Mouse (Mus musculus): ENCODE measurements around the gene Rab1b.
"Not testable (repeated sequence)": the region's sequence is repeated elsewhere in the genome, so short reads cannot be mapped to it uniquely, and the experiment has no call there.

Gene Rab1b

GRCm38 (mm10) chr19:5097521-5098362 is 9.1 kb downstream of the Rab1b start:
- no peak for DNase-seq

DNA sequence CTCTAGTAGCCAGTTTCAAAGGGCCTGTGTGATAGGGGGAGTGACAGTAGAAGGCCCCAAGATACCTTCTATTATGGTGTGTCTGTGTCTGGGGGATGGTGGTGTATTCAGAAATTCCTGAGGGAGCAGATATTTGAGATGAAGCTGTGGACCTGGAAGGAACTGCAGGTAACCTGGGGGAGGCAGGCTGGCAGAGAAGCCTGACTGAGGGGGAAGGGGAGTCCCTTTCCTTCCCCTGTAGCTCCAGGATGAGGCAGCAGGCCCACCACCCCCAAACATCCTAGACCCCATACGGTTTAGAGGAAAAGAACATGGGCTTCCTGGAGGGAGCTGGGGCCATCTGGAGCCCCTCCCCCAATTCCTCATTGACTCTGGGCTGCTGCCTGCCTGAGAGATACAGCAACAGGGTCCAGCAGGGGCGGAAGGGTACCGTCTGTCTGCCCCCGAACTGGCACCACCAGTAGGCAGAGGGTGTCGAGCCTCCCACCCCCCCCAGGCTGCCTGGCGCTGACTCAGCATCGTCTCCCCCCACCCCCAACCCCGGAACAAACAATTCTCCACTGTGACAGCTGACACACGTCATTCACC is 10.9 kb downstream of the Rab1b start:
- DNase-seq, result no peak

GRCm38 (mm10) chr19:5094746-5095417 is 12.0 kb downstream of the Rab1b start:
- no peak for DNase-seq

DNA sequence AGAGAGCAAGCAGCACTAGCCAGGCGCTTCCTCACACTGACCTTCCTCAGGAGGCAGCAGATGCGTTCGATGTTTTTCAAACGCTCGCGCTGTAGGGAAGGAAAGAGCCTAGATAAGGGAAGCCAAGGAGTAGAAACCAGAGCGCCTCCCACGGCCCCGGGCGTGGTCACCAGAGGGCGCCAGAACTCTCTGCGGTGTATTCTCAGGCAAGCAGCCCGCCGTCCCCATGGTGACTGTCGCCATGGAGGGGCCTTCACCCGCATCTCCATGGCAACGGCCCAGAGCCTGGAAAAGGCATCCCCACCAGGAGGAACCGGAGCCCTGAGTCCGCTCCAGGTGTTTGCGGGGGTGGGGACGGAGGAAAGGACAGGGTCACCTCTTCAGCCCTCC is 12.6 kb downstream of the Rab1b start:
- DNase-seq, result peak; percentile 90

DNA sequence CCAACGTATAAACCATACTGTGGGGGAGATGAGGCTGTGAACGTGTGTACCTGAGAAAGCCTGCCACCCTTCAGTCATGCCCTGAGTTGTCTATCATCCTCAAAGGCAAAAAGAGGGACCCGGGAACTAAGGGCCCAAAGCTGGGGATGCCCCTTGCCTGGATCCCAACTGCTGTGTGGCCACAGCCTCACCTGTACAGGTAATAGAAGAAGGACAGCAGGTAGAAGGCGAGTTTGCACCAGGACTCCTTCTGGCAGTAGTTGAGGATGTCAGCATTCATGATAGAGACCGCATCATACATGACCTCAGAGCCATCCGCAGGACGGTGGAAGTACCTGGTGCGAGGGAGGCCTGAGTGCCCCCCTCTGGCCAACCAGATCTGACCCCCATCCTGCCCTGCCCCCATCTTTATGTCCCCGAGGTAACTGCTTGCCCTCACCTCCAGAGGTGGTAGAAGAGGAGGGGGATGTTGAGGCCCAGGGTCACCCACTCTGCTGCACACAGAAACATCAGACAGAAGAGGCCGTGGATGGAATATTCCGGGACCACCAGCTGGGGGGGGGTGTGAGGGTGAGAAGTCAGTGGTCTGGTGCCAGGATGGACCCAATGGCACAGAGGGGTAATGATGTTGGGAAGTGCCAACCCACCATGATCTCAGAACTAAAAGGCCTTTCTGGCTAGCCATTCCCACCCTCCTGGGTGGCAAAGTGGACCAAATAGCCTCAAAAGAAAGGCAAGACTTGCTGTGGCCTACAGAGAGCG is 13.2 kb downstream of the Rab1b start:
- no peak for DNase-seq

- no peak for DNase-seq
Measured at GRCm38 (mm10) chr19:5092083-5092482, 14.8 kb downstream of the Rab1b start.

GRCm38 (mm10) chr19:5089324-5089723 is 17.5 kb downstream of the Rab1b start:
- no peak for DNase-seq

DNA sequence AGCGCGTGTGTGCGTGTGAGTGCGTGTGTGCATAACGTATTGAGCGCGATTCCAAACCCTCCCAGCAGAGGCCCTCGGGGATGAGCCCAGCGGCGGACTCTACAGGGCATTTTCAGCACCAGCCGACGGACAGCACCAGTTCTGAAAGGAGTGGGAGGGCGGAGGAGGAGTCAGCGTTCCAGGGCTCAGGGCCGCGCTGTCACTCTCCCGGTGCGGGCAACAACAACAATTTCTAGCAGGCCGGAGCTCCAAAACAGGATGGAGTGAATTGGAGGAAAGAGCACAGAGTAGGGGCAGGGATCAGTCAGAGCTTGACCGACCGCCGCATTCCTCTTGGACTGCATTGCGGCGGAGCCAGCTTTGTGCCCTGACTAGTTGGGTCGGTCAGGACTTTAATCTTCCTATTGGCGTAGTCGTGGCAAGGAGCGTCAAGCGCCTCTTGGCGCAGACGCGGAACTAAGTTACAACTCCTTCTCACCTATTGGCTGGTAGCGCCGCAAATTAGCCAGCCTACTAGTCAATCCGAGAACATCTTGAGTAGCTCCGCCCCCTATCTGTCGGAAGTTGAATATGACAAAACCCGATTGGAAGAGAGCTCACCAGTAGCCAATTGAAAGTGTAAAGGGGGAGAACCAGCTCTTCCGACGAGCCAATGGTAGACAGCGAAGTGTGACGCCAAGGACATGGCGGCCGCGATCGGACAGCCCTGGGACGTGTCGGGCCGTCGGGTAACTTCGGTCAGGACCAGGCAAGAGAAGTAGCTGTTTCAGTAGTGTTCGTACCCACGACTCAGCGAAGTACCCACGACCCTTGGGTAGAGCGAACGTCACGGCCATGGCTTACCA is 18.8 kb downstream of the Rab1b start, which contains the start of gene Yif1a:
TSS of gene Yif1a (plus strand) at position 655 of the 845 bp plus-strand sequence.
- DNase-seq, result peak; percentile 92

- not testable (repeated sequence) for DNase-seq
Measured at GRCm38 (mm10) chr19:5086533-5086932, 20.3 kb downstream of the Rab1b start.

- peak; percentile 59 for DNase-seq
Measured at GRCm38 (mm10) chr19:5085145-5085863, 21.6 kb downstream of the Rab1b start, which contains the start of gene Tmem151a. TSS of gene Tmem151a (minus strand) at chr19:5085531.

GRCm38 (mm10) chr19:5084834-5085144 is 22.1 kb downstream of the Rab1b start:
- no peak for DNase-seq

- no peak for DNase-seq
Measured at GRCm38 (mm10) chr19:5083961-5084833, 22.7 kb downstream of the Rab1b start.

GRCm38 (mm10) chr19:5082596-5082995 is 24.3 kb downstream of the Rab1b start:
- no peak for DNase-seq

- no peak for DNase-seq
Measured at GRCm38 (mm10) chr19:5082005-5082404, 24.9 kb downstream of the Rab1b start.

GRCm38 (mm10) chr19:5079279-5079678 is 27.6 kb downstream of the Rab1b start:
- no peak for DNase-seq

- no peak for DNase-seq
Measured at GRCm38 (mm10) chr19:5073518-5073917, 33.4 kb downstream of the Rab1b start.

DNA sequence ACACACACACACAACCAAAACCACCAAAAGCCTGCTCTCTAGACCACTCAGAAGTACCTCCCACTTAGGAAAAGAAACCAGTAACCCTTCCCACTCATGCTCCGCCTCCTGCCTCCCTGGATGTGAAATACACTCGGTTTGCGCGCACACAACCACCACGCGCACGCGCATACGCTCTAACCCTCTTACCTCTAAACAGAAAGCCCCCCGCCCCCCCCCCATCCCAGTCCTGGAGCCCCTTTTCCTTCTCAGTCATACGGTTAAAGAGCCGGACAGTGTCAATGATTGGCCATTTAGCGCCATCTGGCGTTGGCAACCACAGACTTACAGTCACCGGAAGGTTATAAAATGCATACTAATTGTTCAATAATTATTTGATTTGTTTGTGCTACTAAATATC is 33.8 kb downstream of the Rab1b start:
- peak; percentile 77 for DNase-seq

DNA sequence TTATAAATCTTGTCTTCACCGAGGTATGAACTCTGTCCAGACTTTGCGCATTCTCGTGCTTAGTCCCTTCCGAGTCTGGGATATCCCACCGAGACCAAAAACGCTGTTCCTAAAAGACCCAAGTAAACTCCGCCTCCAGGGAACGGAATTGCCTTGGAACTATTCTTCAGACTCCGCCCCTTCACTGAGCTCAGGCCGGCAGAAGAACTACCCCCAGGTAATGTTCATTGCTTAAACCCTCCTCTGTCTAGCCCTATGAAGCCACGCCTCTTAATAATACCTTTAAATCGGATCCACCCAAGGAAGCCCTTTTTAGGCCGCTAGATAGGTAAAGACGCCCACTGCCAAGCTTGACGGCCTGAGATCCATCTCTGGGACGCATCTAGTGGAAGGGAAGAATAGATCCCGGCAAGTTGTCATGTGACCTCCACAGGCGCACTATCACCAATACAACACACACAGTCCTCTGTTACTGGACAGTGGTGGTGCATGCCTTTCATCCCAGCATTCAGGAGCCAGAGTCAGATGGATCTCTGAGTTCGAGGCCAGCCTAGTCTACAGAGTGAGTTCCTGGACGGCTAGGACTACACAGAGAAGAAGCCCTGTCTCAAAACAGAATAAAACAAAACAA is 34.4 kb downstream of the Rab1b start:
- no peak for DNase-seq

- DNase-seq, result peak; percentile 90
Measured at GRCm38 (mm10) chr19:5071545-5072369, 35.1 kb downstream of the Rab1b start.

Data from liver (tissue).